Mouse (Mus musculus): ENCODE results near the gene Ccl12.

The Ccl12 gene

GRCm38 (mm10) chr11:82139492-82140094, 37.9 kb downstream of the Ccl12 start:
- DNase-seq, result no peak
